Mouse (Mus musculus): Measurements from ENCODE around the gene Kin. TPM values are rescaled to one million over a fixed set of nuclear protein-coding genes. Genes with fewer than 3 reads are reported as not detected.

Gene Kin
- 46.6 TPM for polyA plus RNA-seq (2017; shearing (Covaris generic))

DNA sequence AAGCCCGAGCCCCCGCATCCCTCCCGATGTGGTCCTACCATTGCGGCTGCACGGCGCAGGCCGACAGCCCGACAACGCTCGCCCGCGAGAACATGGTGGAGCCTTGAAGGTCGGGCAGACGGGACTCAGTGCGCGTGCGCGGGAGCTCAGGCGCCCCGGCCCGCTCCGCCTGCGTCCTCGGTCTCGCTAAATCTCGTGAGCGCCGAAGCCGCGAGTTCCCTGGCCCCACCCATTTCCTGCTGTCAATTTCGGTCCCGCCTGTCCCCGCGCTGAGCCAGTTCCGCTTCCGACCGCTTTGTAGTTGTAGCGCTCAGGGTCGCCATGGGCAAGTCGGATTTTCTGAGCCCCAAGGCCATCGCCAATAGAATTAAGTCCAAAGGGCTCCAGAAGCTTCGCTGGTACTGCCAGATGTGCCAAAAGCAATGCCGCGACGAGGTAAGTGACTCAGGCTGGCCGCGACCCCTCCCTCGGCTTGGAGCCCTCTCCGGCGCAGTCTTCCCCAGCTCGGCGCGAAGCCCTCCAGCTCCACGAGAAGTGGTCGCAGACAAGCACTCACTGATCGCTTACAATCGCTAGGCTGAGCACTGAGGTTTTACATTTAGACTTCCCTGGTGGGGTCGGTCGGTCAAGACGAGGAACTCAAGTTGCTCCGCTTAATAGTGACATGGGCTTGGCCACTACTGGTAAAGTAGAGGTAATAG lies at the start of gene Kin, which contains the start of gene Atp5c1:
TSS of gene Kin (plus strand) at position 284 of the 701 bp plus-strand sequence.
TSS of gene Atp5c1 (minus strand) at position 201 of the 701 bp plus-strand sequence.

DNA sequence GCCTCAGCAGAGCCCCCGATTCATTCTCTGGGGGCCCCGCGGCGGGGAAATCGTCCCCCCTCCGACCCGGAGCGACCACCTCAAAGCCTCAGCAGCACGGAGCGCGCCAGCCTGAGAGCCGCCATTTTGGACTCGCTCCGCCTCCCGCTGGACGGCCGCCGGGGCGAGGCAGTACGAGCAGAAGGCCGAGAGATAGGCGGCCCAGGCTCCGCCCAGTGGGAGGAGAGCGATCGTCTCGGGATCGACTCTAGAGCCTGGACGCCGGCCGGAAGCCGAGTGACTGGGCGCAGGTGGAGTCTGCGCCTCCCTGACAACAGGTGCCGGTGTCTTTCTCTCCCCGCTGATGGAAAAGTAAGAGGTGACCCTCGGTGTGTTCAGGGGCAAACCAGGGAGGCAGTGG lies 31.9 kb upstream of the Kin start, which contains the start of gene Taf3:
TSS of gene Taf3 (minus strand) at position 136 of the 400 bp plus-strand sequence.

DNA sequence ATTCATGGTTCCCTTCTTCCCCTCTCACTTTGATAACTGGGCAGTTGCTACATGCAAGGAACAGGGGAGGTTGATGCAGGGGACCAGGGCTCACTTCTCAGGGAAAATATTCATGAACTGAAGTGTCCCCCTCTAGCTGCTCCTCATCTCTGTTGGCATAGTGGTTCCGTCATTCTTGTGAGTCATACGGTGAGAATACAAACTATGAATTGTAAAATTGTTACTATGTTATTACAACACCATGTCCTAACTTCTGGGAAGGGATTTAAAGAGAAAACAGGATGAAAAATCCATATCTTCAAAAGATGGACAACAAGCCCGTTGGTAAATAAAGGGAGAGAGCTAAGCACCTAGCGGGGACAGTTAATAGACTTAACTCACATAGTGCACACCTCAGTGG lies 50.9 kb downstream of the Kin start, which contains the start of gene Itih2:
TSS of gene Itih2 (minus strand) at position 101 of the 400 bp plus-strand sequence.

Other genes with a start within 250 kb of the Kin start
- gene 4930412O13Rik, start 199.3 kb upstream of the Kin start, polyA plus RNA-seq (2017; shearing (Covaris generic)), result not detected
- gene 9230102O04Rik, start 191.1 kb upstream of the Kin start, polyA plus RNA-seq (2017; shearing (Covaris generic)), result not detected
- 51.8 TPM for gene Gata3, start 190.6 kb upstream of the Kin start, polyA plus RNA-seq (2017; shearing (Covaris generic))
- gene Taf3, start 32.0 kb upstream of the Kin start, polyA plus RNA-seq (2017; shearing (Covaris generic)), result 25.1 TPM
- 320 TPM for gene Atp5c1, start 83 bp upstream of the Kin start, polyA plus RNA-seq (2017; shearing (Covaris generic))
- gene Itih2, start 50.8 kb downstream of the Kin start, polyA plus RNA-seq (2017; shearing (Covaris generic)), result 0.12 TPM
- 1.2 TPM for gene Itih5, start 73.0 kb downstream of the Kin start, polyA plus RNA-seq (2017; shearing (Covaris generic))

Measured in effector memory CD4-positive, alpha-beta T cell, adult 7 months (primary cell).